Mouse (Mus musculus): ENCODE measurements at regions not wholly inside any gene's neighbourhood (a gene's known extent, or its start where the extent isn't known, plus 50 kb on each side); places are given as distances from the start of the nearest gene placed in this dataset.
"Not testable (repeated sequence)": the region's sequence is repeated elsewhere in the genome, so short reads cannot be mapped to it uniquely, and the experiment has no call there.

- DNase-seq (ENCODE audit: low spot score), result no peak
Observed at GRCm38 (mm10) chr10:119099092-119099792, 140.6 kb downstream of the Cand1 start.

DNA sequence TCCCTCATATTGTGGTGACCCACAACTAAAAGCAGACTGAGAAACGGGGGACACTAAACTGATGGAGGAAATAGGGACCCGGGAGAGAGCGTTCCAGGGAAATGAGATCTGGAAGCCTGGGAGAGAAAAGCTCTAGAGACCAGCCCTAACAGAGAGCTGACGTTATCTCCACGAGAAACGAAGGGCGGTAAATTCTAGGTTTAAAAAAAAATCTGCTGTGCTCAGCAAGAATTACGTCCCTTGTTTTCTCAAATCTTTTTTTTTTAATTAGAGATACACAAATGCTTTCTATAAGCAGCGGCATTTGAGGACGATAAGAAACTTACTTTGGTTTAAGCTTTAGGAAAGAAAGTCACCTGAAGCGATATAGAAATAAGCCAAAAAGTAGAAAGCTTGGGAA, 145.7 kb downstream of the Cand1 start:
- DNase-seq (ENCODE audit: low spot score), result no peak

- DNase-seq (ENCODE audit: low spot score), result no peak
Observed at GRCm38 (mm10) chr10:119087886-119088285, 152.0 kb downstream of the Cand1 start.

DNA sequence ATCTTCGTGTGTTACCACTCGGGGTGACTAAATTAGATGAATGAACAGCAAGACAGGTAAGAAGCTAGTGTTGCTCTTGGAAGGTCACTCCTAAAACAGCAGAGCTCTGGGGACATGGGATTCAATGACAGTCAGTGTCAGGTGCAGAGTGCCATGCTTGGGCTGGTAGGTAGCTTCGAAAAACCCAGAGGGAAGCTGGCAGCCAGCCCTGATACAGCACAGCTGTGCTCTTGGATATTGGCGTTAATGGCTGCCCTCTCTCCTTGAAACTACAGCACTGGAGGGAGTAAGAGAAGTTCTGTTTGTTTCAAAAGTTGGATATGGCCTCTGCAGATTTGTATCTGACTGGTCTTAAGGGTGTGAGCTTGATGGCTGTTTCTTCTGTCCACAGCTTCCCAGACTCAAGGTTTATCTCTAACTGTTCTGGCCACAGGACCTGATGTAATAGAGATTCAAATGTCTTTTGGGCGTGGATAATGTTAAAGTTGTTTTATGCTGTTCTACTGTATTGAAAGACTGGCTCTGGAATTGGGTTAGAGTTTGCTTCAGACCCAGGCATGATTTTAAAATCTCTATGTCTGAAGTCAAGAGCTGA, 152.7 kb downstream of the Cand1 start:
- no peak for DNase-seq (ENCODE audit: low spot score)

DNA sequence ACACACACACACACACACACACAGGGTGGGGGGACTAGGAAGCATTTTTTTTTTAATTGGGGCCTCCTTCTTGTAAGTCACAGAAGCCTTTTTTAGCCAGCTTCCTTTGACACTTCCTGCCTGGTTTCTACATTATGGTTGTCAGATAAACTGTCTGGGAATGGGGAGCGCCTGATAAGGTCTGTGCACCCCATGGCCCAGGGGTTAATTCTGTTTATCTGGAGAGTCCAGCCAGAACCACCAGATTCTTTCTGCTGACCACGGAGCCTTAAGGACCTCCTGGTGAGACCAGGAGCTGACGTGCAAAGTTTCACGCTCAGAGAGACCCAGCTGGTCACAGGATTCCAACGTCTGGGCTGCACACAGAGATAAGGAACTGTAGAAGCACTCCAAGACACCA, 153.4 kb downstream of the Cand1 start:
- no peak for DNase-seq (ENCODE audit: low spot score)

DNA sequence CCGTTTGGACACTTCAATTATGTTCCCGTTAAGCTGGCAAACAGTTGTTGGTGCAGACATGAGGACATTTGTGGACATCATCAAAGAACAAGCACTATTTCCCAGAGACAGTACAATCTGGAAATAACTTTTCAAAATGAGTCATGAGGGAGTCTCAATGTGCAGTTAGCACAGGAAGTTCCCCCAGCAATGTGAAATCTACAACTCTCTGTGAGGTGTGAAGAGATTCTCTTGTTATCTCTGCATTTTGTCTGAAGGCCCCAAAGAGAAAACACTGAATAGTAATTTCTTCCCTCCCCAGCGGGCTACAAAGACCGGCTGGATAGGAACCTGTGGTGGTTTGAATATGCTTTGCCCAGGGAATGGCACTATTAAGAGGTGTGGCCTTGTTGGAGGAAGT, 156.4 kb downstream of the Cand1 start:
- DNase-seq (ENCODE audit: low spot score), result no peak

DNA sequence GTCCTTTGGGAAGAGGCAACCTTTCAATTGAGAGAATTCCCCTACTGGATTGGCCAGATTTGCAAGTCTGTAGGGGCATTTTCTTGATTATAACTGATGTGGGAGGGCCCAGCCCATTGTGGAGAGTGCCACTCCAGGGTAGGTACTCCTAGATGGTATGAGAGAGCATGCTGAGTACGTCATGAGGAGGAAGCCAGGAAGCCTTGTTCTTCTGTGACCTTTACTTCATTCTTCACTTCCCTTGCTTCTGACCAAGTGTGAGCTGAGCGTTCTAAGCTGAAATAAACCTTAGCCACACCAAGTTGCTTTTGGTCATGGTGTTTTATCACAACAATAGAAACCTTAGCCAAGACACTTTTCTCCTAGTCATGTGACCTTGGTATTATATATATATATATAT, 157.0 kb downstream of the Cand1 start:
- DNase-seq (ENCODE audit: low spot score), result no peak

- DNase-seq (ENCODE audit: low spot score), result not testable (repeated sequence)
Observed at GRCm38 (mm10) chr10:119081766-119082165, 158.1 kb downstream of the Cand1 start.

DNA sequence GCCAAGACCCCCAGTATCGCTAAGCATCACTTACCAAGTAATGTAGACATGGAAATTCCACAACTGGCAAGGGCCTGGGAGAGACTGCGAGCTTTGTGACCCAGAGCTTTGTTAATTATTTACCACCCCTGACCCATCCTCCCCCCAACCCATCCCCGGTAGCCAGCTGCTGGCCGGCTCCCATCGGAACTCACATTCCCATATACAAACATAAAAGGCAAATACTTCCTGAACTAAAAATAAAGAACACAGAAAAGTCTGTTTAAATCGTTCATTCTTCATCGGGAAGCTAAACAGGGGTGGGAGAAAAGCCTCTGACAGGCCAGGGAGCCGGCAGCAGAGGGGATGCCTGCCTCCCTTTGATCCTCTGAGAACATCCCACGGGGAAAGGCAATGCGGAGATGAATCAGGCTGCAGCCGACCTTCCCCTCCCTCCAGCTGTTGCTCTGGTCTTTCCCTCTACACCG, 163.7 kb downstream of the Cand1 start:
- no peak for DNase-seq (ENCODE audit: low spot score)

GRCm38 (mm10) chr10:119074887-119075286, 165.0 kb downstream of the Cand1 start:
- DNase-seq (ENCODE audit: low spot score), result no peak

DNA sequence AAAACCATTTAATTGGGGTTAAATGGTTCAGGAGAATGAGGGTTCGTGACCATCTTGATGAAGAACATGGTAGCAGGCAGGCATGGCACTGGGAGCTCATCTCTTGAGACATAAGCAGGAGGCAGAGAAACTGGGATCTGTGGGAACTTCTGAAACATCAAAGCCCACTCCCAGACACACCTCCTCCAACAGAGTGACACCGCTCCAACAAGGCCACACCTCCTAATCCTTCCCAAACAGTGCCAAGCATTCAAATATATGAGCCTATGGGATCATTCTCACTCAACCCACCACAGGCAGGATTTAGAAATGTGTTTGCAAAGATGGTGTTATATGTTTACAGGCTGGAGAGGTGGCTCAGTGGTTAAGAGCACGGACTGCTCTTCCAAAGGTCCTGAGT, 165.9 kb downstream of the Cand1 start:
- no peak for DNase-seq (ENCODE audit: low spot score)

GRCm38 (mm10) chr10:119069410-119069809, 170.4 kb downstream of the Cand1 start:
- DNase-seq (ENCODE audit: low spot score), result no peak

GRCm38 (mm10) chr10:119067838-119068237, 172.0 kb downstream of the Cand1 start:
- DNase-seq (ENCODE audit: low spot score), result no peak

DNA sequence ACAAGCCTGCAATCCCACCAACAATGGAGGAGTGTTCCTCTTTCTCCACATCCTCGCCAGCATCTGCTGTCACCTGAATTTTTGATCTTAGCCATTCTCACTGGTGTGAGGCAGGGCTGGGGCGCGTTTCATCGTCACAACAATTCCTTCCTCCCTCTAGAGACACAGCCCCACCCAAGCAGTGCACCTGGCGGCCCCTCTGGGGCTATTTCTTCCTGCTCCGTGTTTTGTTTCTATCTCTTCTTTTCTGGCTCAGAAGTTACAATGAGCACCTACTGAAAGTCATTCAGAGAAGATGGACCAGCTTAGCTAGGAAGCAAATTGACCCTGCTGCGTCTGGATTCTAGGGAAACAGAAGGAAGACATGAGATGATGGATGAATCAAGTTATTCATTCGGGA, 172.5 kb downstream of the Cand1 start:
- DNase-seq (ENCODE audit: low spot score), result no peak

- DNase-seq (ENCODE audit: low spot score), result no peak
Observed at GRCm38 (mm10) chr10:119065974-119066373, 173.9 kb downstream of the Cand1 start.

DNA sequence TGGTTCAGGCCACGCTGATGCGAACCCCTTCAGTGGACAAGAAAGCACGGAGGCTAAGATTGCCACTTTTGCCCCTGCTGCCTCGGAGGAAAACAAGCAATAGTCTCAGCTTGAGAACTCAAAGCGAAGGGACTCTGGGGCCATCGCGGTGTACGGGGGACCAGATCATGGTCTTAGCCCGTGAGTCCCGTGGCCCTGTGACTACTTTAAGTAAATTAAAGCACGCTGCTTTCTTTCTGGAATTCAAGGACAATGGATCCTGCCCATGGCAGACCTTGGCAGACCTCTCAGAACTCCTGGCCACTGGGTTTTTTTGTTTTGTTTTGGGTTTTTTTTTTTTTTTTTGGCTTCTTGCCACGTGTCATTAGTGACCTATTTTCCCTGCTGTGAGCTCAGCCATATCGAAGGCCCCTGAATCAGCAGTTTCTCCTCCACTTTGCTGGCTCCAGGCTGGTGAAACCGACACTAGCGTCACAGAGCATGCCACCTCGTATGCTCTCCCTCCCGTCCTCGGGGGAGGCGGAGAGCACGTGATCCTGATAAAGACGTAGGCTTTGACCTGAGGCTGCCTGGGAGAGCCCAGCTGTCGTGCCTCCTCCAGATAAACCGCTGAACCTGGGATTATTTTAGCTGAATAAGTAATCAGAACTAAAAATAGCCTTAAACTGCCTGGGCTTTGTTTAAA, 174.6 kb downstream of the Cand1 start:
- DNase-seq (ENCODE audit: low spot score), result no peak

DNA sequence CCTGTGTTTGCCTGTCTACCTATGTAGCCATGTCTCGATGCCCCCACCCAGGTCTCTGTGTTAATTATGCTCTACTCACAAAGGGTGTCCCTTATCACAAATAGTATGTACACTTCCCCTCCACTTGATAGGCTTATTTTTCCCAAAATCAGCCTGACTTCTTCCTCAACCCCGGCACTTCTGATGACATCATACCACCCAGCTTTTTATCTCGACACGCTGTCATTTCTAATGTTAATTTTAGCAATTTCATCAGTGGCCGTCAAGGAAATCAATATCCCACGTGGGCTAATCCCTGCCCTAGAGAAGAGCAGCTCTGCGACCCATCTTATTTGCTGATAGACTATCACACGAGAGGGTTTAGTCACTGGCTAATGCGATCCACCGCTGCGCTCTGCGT, 175.6 kb downstream of the Cand1 start:
- no peak for DNase-seq (ENCODE audit: low spot score)

GRCm38 (mm10) chr10:119063209-119063699, 176.6 kb downstream of the Cand1 start:
- DNase-seq (ENCODE audit: low spot score), result no peak

DNA sequence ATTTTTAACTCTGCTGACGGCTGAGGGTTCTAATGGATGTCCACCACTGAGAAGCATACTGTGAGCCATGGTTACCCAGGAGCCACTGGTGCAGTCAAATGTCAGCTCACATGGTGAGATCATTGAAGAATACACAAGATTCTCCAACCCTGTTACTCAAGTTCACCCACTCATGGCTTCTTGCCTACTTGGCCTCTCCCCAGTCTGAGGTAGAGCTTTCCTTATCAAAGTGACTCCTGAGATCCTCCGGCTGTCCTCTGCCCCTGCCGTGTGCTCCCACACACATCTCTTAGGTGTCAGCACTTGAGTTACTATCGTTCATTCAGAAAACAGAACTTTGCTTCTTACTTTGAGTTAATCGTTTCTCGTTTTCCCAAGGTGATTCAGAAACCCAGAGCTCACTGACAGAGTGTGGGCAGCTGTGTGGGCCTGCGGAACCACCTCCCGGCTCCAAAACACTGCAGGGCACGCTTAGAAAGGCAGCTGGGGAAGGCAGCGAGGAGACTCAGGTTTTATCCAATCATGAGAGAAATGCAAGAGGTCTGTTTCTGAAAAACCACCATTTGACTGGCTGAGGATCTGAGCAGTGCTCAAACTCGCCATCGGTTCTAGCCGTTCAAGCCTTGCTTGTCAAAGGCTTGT, 177.8 kb downstream of the Cand1 start:
- no peak for DNase-seq (ENCODE audit: low spot score)

DNA sequence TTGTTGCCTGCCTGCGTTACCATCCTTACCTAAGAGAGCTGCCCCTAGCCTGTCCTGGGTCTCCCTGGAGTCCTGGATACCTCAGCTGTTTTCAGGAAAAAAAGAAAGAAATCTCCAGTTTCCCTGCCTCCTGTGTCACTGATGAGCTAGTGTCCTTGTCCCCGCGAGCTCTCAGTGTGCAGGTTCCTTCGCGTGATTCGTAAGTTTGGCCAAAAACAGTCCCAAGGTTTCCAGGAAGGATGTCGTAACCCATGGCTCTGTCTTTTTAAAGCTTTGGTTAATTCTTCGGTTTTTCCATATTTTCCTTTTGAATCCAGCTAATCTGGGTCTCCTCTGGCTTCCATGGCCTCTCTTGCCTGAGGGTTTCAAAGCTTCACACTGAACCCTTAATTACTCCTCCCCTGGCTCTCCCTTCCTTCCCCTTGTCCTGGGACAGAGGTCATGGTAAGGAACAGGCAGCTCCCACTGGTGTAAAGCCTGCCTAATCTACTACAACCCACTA, 178.5 kb downstream of the Cand1 start:
- DNase-seq (ENCODE audit: low spot score), result no peak

- no peak for DNase-seq (ENCODE audit: low spot score)
Observed at GRCm38 (mm10) chr10:119058493-119059020, 181.3 kb downstream of the Cand1 start.

- no peak for DNase-seq (ENCODE audit: low spot score)
Observed at GRCm38 (mm10) chr10:119055199-119055785, 184.6 kb downstream of the Cand1 start.

All from layer of hippocampus, adult 9-10 months (tissue).